Mouse (Mus musculus) gastrocnemius, postnatal 10 days (tissue): Measurements from ENCODE around the gene Gm21776. TPM values are rescaled to one million over a fixed set of nuclear protein-coding genes. Genes with fewer than 3 reads are reported as not detected.
"Not testable (repeated sequence)": the region's sequence is repeated elsewhere in the genome, so short reads cannot be mapped to it uniquely, and the experiment has no call there.

Experiments
- DNase-seq: peaks from one replicate; pipeline ENCODE4 v3.0.0; 2021; ENCODE audit warnings: mixed read lengths
- long read RNA-seq, 2 experiments: library from polyadenylated mRNA; stranded (forward); transcript quantifications; one replicate each; pipeline ENCODE4 v2.0.0; 2021
- total RNA-seq, 2 experiments: library from RNA; stranded (reverse); gene quantifications; 2 replicates each; pipeline ENCODE4 v1.2.3; 2021

The Gm21776 gene
- not detected for total RNA-seq
- long read RNA-seq, experiment 1 = 0 reads
- long read RNA-seq, experiment 2 = 0 reads

- not testable (repeated sequence) for DNase-seq
Measured at GRCm38 (mm10) chrY:76378362-76378761, at the start of gene Gm21776. Gene Gm21776 (plus strand): TSS chrY:76378662.
